Comparison of ENCODE assay signal across 8 mouse cellular contexts in the genomic region with DNA sequence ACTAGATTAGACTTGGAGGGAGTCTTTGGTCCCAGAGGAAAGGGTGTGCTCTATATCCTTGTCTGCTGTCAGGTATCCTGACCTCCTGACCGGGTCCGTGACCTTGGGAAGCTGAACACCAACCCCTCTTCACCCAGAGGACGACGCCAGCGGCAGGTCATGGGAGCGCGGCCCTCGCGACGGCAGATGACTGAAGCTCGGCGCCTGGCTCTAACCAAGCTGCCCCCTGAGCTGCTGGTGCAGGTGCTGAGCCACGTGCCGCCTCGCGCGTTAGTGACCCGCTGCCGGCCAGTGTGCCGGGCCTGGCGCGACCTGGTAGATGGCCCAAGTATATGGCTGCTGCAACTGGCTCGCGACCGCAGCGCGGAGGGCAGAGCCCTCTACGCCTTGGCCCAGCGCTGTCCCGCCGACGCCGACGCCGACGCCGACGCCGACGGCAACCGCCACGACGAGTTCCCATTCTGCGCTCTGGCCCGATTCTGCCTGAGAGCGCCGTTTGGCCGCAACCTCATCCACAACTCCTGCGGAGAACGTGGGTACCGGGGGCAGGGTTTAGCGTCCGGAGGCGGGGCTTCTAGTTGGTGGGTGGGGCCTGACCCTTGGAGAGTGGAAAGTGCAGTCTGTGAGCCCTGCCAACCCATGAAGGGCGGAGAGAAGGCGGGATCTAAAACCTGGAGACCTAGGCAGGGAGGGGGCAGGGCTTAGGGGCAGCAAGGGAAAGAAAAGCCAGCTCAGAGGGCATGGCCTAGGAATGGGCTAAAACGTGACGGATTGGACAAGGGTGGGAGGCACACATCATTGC. TPM values are rescaled to one million over a fixed set of nuclear protein-coding genes. Genes with fewer than 3 reads are reported as not detected.
A peak's percentile ranks its signal among the peaks of the same experiment; 100 is the strongest.
DNase-seq lines count a peak whose midpoint lies in the region; ATAC-seq and TF ChIP-seq lines count a peak whose summit lies in the region.

No protein-coding gene starts in this region.

- H3K36me3 ChIP-seq in heart, embryonic 14.5 days (ENCODE audit: control insufficient read depth, insufficient read depth, low read length), result peaks cover 24% of the 10 kb centered on the region
- peaks cover 22% of the 10 kb centered on the region for H3K36me3 ChIP-seq in kidney, embryonic 15.5 days
- H3K36me3 ChIP-seq in lung, postnatal 0 days (ENCODE audit: insufficient read depth, low read length), result no peaks in the 10 kb centered on the region

- TF ChIP-seq CTCF in lung, postnatal 0 days (IDR thresholded peaks at IDR 0.05), result no peak

- H3K4me2 ChIP-seq in heart, embryonic 14.5 days (ENCODE audit: low read length), result peak overlapping the region; percentile 87
- H3K4me2 ChIP-seq in kidney, embryonic 15.5 days, result peak overlapping the region; percentile 87
- H3K4me2 ChIP-seq in lung, postnatal 0 days (replicated peaks; ENCODE audit: low read depth, low read length), result peak overlapping the region; percentile 56

- peak; percentile 96 for DNase-seq in ES-CJ7 (ENCODE audit: low read depth, low spot score)
- DNase-seq in lung, postnatal 0 days (ENCODE audit: low spot score), result peak; percentile 90
- peak; percentile 32 for DNase-seq in ovary, postnatal 10 days (ENCODE audit: low spot score)
- peak; percentile 41 for DNase-seq in urinary bladder, adult 2 months (ENCODE audit: low spot score)

- no peaks in the 10 kb centered on the region for H3K27me3 ChIP-seq in heart, embryonic 14.5 days (ENCODE audit: control insufficient read depth, insufficient read depth, low read length)
- 0 out of 2 replicates have a peak, but pooled peaks cover 5% of the 10 kb centered on the region for H3K27me3 ChIP-seq in kidney, embryonic 15.5 days
- no peaks in the 10 kb centered on the region for H3K27me3 ChIP-seq in lung, postnatal 0 days (replicated peaks; ENCODE audit: insufficient read depth, low read length)

- peak overlapping the region; percentile 56 for H3K9ac ChIP-seq in heart, embryonic 14.5 days (ENCODE audit: low read length)
- H3K9ac ChIP-seq in kidney, embryonic 15.5 days, result peak overlapping the region; percentile 44
- no peak overlapping the region for H3K9ac ChIP-seq in lung, postnatal 0 days (replicated peaks; ENCODE audit: low read depth)

- no peak overlapping the region for H3K27ac ChIP-seq in brown adipose tissue, adult 24 weeks (replicated peaks; ENCODE audit: low read depth, low read length)
- H3K27ac ChIP-seq in heart, embryonic 14.5 days (replicated peaks in 1 of 2; ENCODE audit: control insufficient read depth in 1 of 2, insufficient read depth in 1 of 2, low read depth in 2 of 2, low read length in 2 of 2), result no peak overlapping the region
- H3K27ac ChIP-seq in kidney, embryonic 15.5 days, result peak overlapping the region; percentile 37; the same call in 1 of the 2 replicates
- no peak overlapping the region for H3K27ac ChIP-seq in lung, postnatal 0 days (ENCODE audit: low read length)

- WGBS in heart, embryonic 14.5 days, result 3% methylated on average over 58 of the region's 58 CpGs
- WGBS in kidney, embryonic 15.5 days, result 3% methylated on average over 58 of the region's 58 CpGs
- WGBS in lung, postnatal 0 days, result 7% methylated on average over 50 of the region's 58 CpGs

- H3K9me3 ChIP-seq in heart, embryonic 14.5 days (ENCODE audit: control insufficient read depth, low read length), result peaks cover 6% of the 10 kb centered on the region
- no peaks in the 10 kb centered on the region; the same call in 1 of the 2 replicates for H3K9me3 ChIP-seq in kidney, embryonic 15.5 days (replicated peaks)
- H3K9me3 ChIP-seq in lung, postnatal 0 days (ENCODE audit: low read length), result no peaks in the 10 kb centered on the region; the same call in 1 of the 2 replicates

- no peaks in the 10 kb centered on the region for H3K4me1 ChIP-seq in brown adipose tissue, adult 24 weeks (ENCODE audit: control insufficient read depth, insufficient read depth, insufficient read length, low read length)
- peaks cover 7 to 8% of the 10 kb centered on the region in 2 experiments for H3K4me1 ChIP-seq in heart, embryonic 14.5 days (ENCODE audit: control insufficient read depth in 2 of 2, insufficient read depth in 2 of 2, low read length in 2 of 2)
- peaks cover 13% of the 10 kb centered on the region for H3K4me1 ChIP-seq in kidney, embryonic 15.5 days
- peaks cover 3% of the 10 kb centered on the region; the same call in 1 of the 2 replicates for H3K4me1 ChIP-seq in lung, postnatal 0 days (ENCODE audit: insufficient read depth, low read depth, low read length)

- peak; percentile 70 for ATAC-seq in erythroblast, adult 5-6 weeks (replicated peaks; ENCODE audit: low FRiP score, poor library complexity, severe bottlenecking)
- ATAC-seq in heart, embryonic 14.5 days (ENCODE audit: insufficient number of reproducible peaks, insufficient read depth, low FRiP score, low read depth), result peak; percentile 76
- ATAC-seq in kidney, embryonic 15.5 days (replicated peaks; ENCODE audit: low FRiP score), result peak; percentile 91
- ATAC-seq in lung, postnatal 0 days, result peak; percentile 94

- peak overlapping the region; percentile 19 for H3K4me3 ChIP-seq in brown adipose tissue, adult 24 weeks (ENCODE audit: insufficient read depth, low read depth, low read length)
- H3K4me3 ChIP-seq in heart, embryonic 14.5 days (ENCODE audit: control insufficient read depth in 1 of 2, insufficient read depth in 1 of 2, low read depth in 1 of 2, low read length in 2 of 2), result peak overlapping the region; percentile 48 to 57
- H3K4me3 ChIP-seq in kidney, embryonic 15.5 days (replicated peaks), result peak overlapping the region; percentile 50
- peak overlapping the region; percentile 29 for H3K4me3 ChIP-seq in lung, postnatal 0 days (ENCODE audit: low read depth, low read length)

- TF ChIP-seq EP300 in lung, postnatal 0 days (IDR thresholded peaks at IDR 0.05), result no peak

RNA-seq across cellular contexts. Expression of a gene that starts 9.1 kb away (rescaled TPM):
- polyA plus RNA-seq in brown adipose tissue, adult 24 weeks (2012; ENCODE audit: insufficient read depth, insufficient read length, missing spikeins), result 64.4 and 106 TPM in 2 replicates
- total RNA-seq in erythroblast, adult 5-6 weeks (2015; ENCODE audit: low replicate concordance), result 31.1 and 44.8 TPM in 2 replicates
- total RNA-seq in erythroblast, adult 5-6 weeks (2017; ENCODE audit: low replicate concordance), result 6.1 and 8.1 TPM in 2 replicates
- 129 and 135 TPM in 2 replicates for polyA plus RNA-seq in heart, embryonic 14.5 days (2014; fragmentation: Nextera tagmentation; extraction: Ambion mirVana)
- polyA plus RNA-seq in kidney, embryonic 15.5 days (2015; fragmentation: Nextera tagmentation; extraction: Ambion mirVana), result 144 and 152 TPM in 2 replicates
- polyA plus RNA-seq in lung, postnatal 0 days (2015; fragmentation: Nextera tagmentation; extraction: Ambion mirVana), result 99.7 and 101 TPM in 2 replicates
- polyA plus RNA-seq in urinary bladder, adult 2 months (2012; rRNA removed), result 53.5 and 59.2 TPM in 2 replicates

RNA-seq across cellular contexts. Expression of a gene that starts 9.2 kb away (rescaled TPM):
- polyA plus RNA-seq in brown adipose tissue, adult 24 weeks (2012; ENCODE audit: insufficient read depth, insufficient read length, missing spikeins), result 13.0 and 14.5 TPM in 2 replicates
- 0.84 TPM in 1 of 2 replicates, not detected in the other for total RNA-seq in erythroblast, adult 5-6 weeks (2015; ENCODE audit: low replicate concordance)
- 1.8 and 4.3 TPM in 2 replicates for total RNA-seq in erythroblast, adult 5-6 weeks (2017; ENCODE audit: low replicate concordance)
- 18.8 and 20.3 TPM in 2 replicates for polyA plus RNA-seq in heart, embryonic 14.5 days (2014; fragmentation: Nextera tagmentation; extraction: Ambion mirVana)
- 30.0 and 30.8 TPM in 2 replicates for polyA plus RNA-seq in kidney, embryonic 15.5 days (2015; fragmentation: Nextera tagmentation; extraction: Ambion mirVana)
- 6.0 and 7.0 TPM in 2 replicates for polyA plus RNA-seq in lung, postnatal 0 days (2015; fragmentation: Nextera tagmentation; extraction: Ambion mirVana)
- 9.9 and 10.6 TPM in 2 replicates for polyA plus RNA-seq in urinary bladder, adult 2 months (2012; rRNA removed)

RNA-seq across cellular contexts. Expression of a gene that starts 15.9 kb away (rescaled TPM):
- 0.71 and 2.5 TPM in 2 replicates for polyA plus RNA-seq in brown adipose tissue, adult 24 weeks (2012; ENCODE audit: insufficient read depth, insufficient read length, missing spikeins)
- total RNA-seq in erythroblast, adult 5-6 weeks (2015; ENCODE audit: low replicate concordance), result 1.3 TPM in 1 of 2 replicates, not detected in the other
- 2.4 TPM in 1 of 2 replicates, not detected in the other for total RNA-seq in erythroblast, adult 5-6 weeks (2017; ENCODE audit: low replicate concordance)
- polyA plus RNA-seq in heart, embryonic 14.5 days (2014; fragmentation: Nextera tagmentation; extraction: Ambion mirVana), result 8.0 and 8.6 TPM in 2 replicates
- 8.2 and 9.2 TPM in 2 replicates for polyA plus RNA-seq in kidney, embryonic 15.5 days (2015; fragmentation: Nextera tagmentation; extraction: Ambion mirVana)
- polyA plus RNA-seq in lung, postnatal 0 days (2015; fragmentation: Nextera tagmentation; extraction: Ambion mirVana), result 10.9 and 11.0 TPM in 2 replicates
- 6.1 and 6.8 TPM in 2 replicates for polyA plus RNA-seq in urinary bladder, adult 2 months (2012; rRNA removed)

RNA-seq across cellular contexts. Expression of a gene that starts 23.4 kb away (rescaled TPM):
- polyA plus RNA-seq in brown adipose tissue, adult 24 weeks (2012; ENCODE audit: insufficient read depth, insufficient read length, missing spikeins), result not detected in 2 replicates
- not detected in 2 replicates for total RNA-seq in erythroblast, adult 5-6 weeks (2015; ENCODE audit: low replicate concordance)
- not detected in 2 replicates for total RNA-seq in erythroblast, adult 5-6 weeks (2017; ENCODE audit: low replicate concordance)
- not detected in 2 replicates for polyA plus RNA-seq in heart, embryonic 14.5 days (2014; fragmentation: Nextera tagmentation; extraction: Ambion mirVana)
- polyA plus RNA-seq in kidney, embryonic 15.5 days (2015; fragmentation: Nextera tagmentation; extraction: Ambion mirVana), result not detected in 2 replicates
- not detected in 2 replicates for polyA plus RNA-seq in lung, postnatal 0 days (2015; fragmentation: Nextera tagmentation; extraction: Ambion mirVana)
- polyA plus RNA-seq in urinary bladder, adult 2 months (2012; rRNA removed), result 0.06 TPM in 1 of 2 replicates, not detected in the other

RNA-seq across cellular contexts. Expression of a gene that starts 34.0 kb away (rescaled TPM):
- polyA plus RNA-seq in brown adipose tissue, adult 24 weeks (2012; ENCODE audit: insufficient read depth, insufficient read length, missing spikeins), result 94.8 and 96.2 TPM in 2 replicates
- total RNA-seq in erythroblast, adult 5-6 weeks (2015; ENCODE audit: low replicate concordance), result 18.3 and 21.5 TPM in 2 replicates
- 6.0 and 9.8 TPM in 2 replicates for total RNA-seq in erythroblast, adult 5-6 weeks (2017; ENCODE audit: low replicate concordance)
- 56.4 and 57.7 TPM in 2 replicates for polyA plus RNA-seq in heart, embryonic 14.5 days (2014; fragmentation: Nextera tagmentation; extraction: Ambion mirVana)
- 57.2 and 67.6 TPM in 2 replicates for polyA plus RNA-seq in kidney, embryonic 15.5 days (2015; fragmentation: Nextera tagmentation; extraction: Ambion mirVana)
- polyA plus RNA-seq in lung, postnatal 0 days (2015; fragmentation: Nextera tagmentation; extraction: Ambion mirVana), result 55.4 and 57.1 TPM in 2 replicates
- 84.7 and 100 TPM in 2 replicates for polyA plus RNA-seq in urinary bladder, adult 2 months (2012; rRNA removed)

Comparison
In these comparisons a context has a peak if more than half of its experiments do, and no peak if none do; other contexts are left out.
1. DNase-seq: peak in every context shown above with its lines; median percentile 96 in ES-CJ7; 90 in lung, postnatal 0 days; 41 in urinary bladder, adult 2 months; 32 in ovary, postnatal 10 days.